Mouse (Mus musculus): Measurements from ENCODE around the gene Celf2. TPM values are rescaled to one million over a fixed set of nuclear protein-coding genes. Genes with fewer than 3 reads are reported as not detected.

Gene Celf2
- polyA plus RNA-seq, 1 experiment, result 68.7 TPM

DNA sequence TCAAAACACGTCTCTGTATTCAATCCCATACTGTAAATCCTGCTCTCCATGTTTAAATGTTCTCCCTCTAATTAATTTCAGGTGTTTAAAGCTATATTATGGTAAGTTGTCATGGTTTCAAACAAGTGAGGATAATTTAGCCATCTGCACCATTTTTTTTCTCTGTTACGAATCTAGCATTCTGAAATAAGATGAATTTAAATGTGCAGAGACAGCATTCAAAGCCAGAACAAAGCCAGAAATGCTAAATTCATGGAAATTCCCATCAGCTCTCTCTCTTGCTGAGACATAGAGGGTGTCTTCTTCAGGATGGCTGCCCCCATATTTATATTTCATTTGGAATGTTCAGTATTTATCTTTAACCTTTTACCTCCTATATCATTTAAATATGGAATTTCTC lies 174.5 kb downstream of the Celf2 start:
- WGBS, result 78% methylated on average over 2 of the region's 2 CpGs
- no peak overlapping the region for H3K27ac ChIP-seq (ENCODE audit: insufficient read depth, low read length)
- H3K27me3 ChIP-seq (ENCODE audit: control insufficient read depth, insufficient read depth, low read length), result no peaks in the 10 kb centered on the region
- H3K4me1 ChIP-seq (ENCODE audit: control insufficient read depth, insufficient read depth, low read length), result no peaks in the 10 kb centered on the region
- TF ChIP-seq POLR2A (IDR thresholded peaks at IDR 0.05; ENCODE audit: borderline replicate concordance, insufficient read depth, low read length) (no peak), CTCF (IDR thresholded peaks at IDR 0.05; ENCODE audit: borderline replicate concordance, insufficient read depth, low read depth, low read length) (no peak)
- no peak overlapping the region for H3K4me3 ChIP-seq (replicated peaks; ENCODE audit: insufficient read depth, low read depth, low read length)
- DNase-seq, result no peak

GRCm38 (mm10) chr2:7328018-7328899 lies 181.1 kb downstream of the Celf2 start:
- Histone ChIP-seq H3K27me3 (ENCODE audit: control insufficient read depth, insufficient read depth, low read length) (no peaks in the 10 kb centered on the region), H3K4me3 (replicated peaks; ENCODE audit: insufficient read depth, low read depth, low read length) (no peak overlapping the region), H3K27ac (ENCODE audit: insufficient read depth, low read length) (no peak overlapping the region), H3K4me1 (ENCODE audit: control insufficient read depth, insufficient read depth, low read length) (no peaks in the 10 kb centered on the region)
- no peak for DNase-seq
- TF ChIP-seq CTCF (IDR thresholded peaks at IDR 0.05; ENCODE audit: borderline replicate concordance, insufficient read depth, low read depth, low read length), result no peak
- TF ChIP-seq POLR2A (IDR thresholded peaks at IDR 0.05; ENCODE audit: borderline replicate concordance, insufficient read depth, low read length), result no peak
- WGBS, result 85% methylated on average over 8 of the region's 8 CpGs

- Histone ChIP-seq H3K4me1 (ENCODE audit: control insufficient read depth, insufficient read depth, low read length) (no peaks in the 10 kb centered on the region), H3K27ac (ENCODE audit: insufficient read depth, low read length) (no peak overlapping the region), H3K4me3 (replicated peaks; ENCODE audit: insufficient read depth, low read depth, low read length) (no peak overlapping the region), H3K27me3 (ENCODE audit: control insufficient read depth, insufficient read depth, low read length) (no peaks in the 10 kb centered on the region)
- 73% methylated on average over 3 of the region's 3 CpGs for WGBS
- DNase-seq, result no peak
- TF ChIP-seq CTCF (IDR thresholded peaks at IDR 0.05; ENCODE audit: borderline replicate concordance, insufficient read depth, low read depth, low read length) (no peak), POLR2A (IDR thresholded peaks at IDR 0.05; ENCODE audit: borderline replicate concordance, insufficient read depth, low read length) (no peak)
These were observed 189.6 kb downstream of the Celf2 start for GRCm38 (mm10) chr2:7319760-7320159.

DNA sequence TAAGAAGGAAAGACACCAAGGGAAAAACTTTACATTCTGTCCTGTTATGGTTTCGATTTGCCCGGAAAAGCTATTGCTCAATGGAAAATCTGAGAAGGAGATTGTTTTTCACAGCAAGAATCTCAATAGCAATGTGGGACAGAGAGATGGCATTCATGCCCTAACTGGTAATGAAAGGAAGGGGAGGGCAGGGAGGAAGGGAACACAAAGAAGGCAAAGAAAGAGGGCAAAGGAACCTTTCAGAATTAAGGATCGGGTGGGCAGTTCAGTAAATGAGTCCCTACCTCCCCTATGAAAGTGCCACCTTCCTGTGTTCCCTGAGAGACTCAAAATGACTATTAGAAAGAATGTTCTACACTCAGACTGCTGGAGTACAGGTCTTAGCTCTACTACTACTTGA lies 197.6 kb downstream of the Celf2 start:
- 62% methylated on average over 3 of the region's 3 CpGs for WGBS
- H3K27me3 ChIP-seq (ENCODE audit: control insufficient read depth, insufficient read depth, low read length), result no peaks in the 10 kb centered on the region
- H3K4me3 ChIP-seq (replicated peaks; ENCODE audit: insufficient read depth, low read depth, low read length), result no peak overlapping the region
- DNase-seq, result no peak
- no peak overlapping the region for H3K27ac ChIP-seq (ENCODE audit: insufficient read depth, low read length)
- TF ChIP-seq CTCF (IDR thresholded peaks at IDR 0.05; ENCODE audit: borderline replicate concordance, insufficient read depth, low read depth, low read length) (no peak), POLR2A (IDR thresholded peaks at IDR 0.05; ENCODE audit: borderline replicate concordance, insufficient read depth, low read length) (no peak)
- no peaks in the 10 kb centered on the region for H3K4me1 ChIP-seq (ENCODE audit: control insufficient read depth, insufficient read depth, low read length)

GRCm38 (mm10) chr2:7310840-7311182 lies 198.6 kb downstream of the Celf2 start:
- H3K27ac ChIP-seq (ENCODE audit: insufficient read depth, low read length), result no peak overlapping the region
- 88% methylated on average over 2 of the region's 2 CpGs for WGBS
- TF ChIP-seq CTCF (IDR thresholded peaks at IDR 0.05; ENCODE audit: borderline replicate concordance, insufficient read depth, low read depth, low read length), result no peak
- TF ChIP-seq POLR2A (IDR thresholded peaks at IDR 0.05; ENCODE audit: borderline replicate concordance, insufficient read depth, low read length), result no peak
- no peaks in the 10 kb centered on the region for H3K4me1 ChIP-seq (ENCODE audit: control insufficient read depth, insufficient read depth, low read length)
- no peak overlapping the region for H3K4me3 ChIP-seq (replicated peaks; ENCODE audit: insufficient read depth, low read depth, low read length)
- no peak for DNase-seq
- no peaks in the 10 kb centered on the region for H3K27me3 ChIP-seq (ENCODE audit: control insufficient read depth, insufficient read depth, low read length)

DNA sequence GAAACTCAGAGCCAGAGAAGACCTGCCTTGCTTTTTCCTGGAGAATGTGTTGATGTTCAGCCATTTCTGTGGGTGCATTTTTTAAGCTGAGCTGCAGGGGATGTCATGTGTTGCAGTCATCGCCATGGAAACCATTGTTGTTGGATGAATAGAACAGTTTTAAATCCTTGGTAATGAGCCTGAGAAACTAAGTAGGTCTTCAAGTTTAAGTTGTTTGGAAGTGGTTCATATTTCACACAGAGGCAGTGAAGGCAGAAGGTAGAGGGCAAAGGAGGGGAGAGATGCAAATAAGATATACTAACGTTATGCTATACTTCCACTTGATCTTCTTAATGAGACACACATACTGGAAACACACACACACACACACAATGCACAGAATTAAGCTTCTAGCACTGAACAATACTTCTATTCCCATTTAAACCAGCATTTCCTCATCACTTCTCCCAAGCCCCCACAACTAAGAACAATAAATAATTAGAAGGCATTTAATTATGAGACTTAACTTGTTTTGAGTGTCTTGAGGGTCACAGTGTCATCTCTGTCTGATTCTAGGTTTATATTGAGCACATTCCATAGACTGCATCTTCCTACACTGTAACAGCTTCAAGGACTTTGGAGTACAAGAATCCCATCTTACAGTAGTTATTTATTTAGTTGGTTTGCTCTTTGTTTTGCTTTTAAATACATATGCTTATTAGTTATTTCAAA lies 199.1 kb downstream of the Celf2 start:
- TF ChIP-seq POLR2A (IDR thresholded peaks at IDR 0.05; ENCODE audit: borderline replicate concordance, insufficient read depth, low read length) (no peak), CTCF (IDR thresholded peaks at IDR 0.05; ENCODE audit: borderline replicate concordance, insufficient read depth, low read depth, low read length) (no peak)
- H3K27ac ChIP-seq (ENCODE audit: insufficient read depth, low read length), result no peak overlapping the region
- DNase-seq, result no peak
- H3K4me3 ChIP-seq (replicated peaks; ENCODE audit: insufficient read depth, low read depth, low read length), result no peak overlapping the region
- H3K27me3 ChIP-seq (ENCODE audit: control insufficient read depth, insufficient read depth, low read length), result no peaks in the 10 kb centered on the region
- WGBS, result 43% methylated on average over 2 of the region's 2 CpGs
- H3K4me1 ChIP-seq (ENCODE audit: control insufficient read depth, insufficient read depth, low read length), result no peaks in the 10 kb centered on the region

DNA sequence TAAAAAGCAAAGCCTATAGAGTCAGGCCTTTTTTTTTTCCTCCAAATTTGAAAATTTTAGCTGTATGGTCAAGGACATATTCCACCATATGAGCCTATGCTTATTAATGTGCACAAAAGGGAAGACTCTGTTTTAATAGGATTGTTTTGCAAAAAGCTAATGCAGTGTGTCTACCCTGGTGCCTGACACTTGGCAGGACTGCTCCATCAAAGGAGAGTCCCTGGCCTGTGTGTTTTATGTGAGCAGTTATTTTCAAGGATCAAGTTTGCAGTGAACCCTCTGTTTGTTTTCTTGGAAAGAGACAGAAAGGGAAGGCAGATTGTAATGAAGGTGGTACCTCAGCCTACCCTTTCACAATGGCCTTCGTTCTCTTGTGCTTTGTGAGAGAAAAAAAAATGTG lies 200.0 kb downstream of the Celf2 start:
- Histone ChIP-seq H3K27ac (ENCODE audit: insufficient read depth, low read length) (no peak overlapping the region), H3K27me3 (ENCODE audit: control insufficient read depth, insufficient read depth, low read length) (no peaks in the 10 kb centered on the region), H3K4me3 (replicated peaks; ENCODE audit: insufficient read depth, low read depth, low read length) (no peak overlapping the region), H3K4me1 (ENCODE audit: control insufficient read depth, insufficient read depth, low read length) (no peaks in the 10 kb centered on the region)
- TF ChIP-seq POLR2A (IDR thresholded peaks at IDR 0.05; ENCODE audit: borderline replicate concordance, insufficient read depth, low read length) (no peak), CTCF (IDR thresholded peaks at IDR 0.05; ENCODE audit: borderline replicate concordance, insufficient read depth, low read depth, low read length) (no peak)
- 69% methylated on average over 1 of the region's 1 CpGs for WGBS
- no peak for DNase-seq

DNA sequence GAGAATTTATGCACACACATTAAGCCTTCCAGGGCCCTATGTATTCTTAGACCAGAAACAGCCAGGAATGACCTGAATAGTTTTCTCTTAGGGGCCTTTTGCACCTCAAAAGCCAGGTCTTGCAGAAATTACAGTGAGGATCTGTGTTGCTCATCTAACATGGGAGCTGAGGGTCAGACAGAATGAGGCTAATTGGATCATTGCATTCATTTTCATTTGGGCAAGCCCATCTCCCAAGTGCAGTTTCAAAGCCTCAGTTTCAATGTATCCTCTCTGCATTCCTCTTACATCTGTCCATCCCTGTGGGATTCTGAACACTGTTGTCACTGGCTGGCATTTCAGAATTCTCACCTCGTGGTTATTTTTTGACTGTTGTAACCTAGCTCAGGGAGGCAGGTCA lies 200.6 kb downstream of the Celf2 start:
- H3K4me1 ChIP-seq (ENCODE audit: control insufficient read depth, insufficient read depth, low read length), result no peaks in the 10 kb centered on the region
- H3K4me3 ChIP-seq (replicated peaks; ENCODE audit: insufficient read depth, low read depth, low read length), result no peak overlapping the region
- no peak for DNase-seq
- no peaks in the 10 kb centered on the region for H3K27me3 ChIP-seq (ENCODE audit: control insufficient read depth, insufficient read depth, low read length)
- H3K27ac ChIP-seq (ENCODE audit: insufficient read depth, low read length), result no peak overlapping the region
- WGBS, result 5% methylated on average over 1 of the region's 1 CpGs
- TF ChIP-seq POLR2A (IDR thresholded peaks at IDR 0.05; ENCODE audit: borderline replicate concordance, insufficient read depth, low read length), result no peak
- TF ChIP-seq CTCF (IDR thresholded peaks at IDR 0.05; ENCODE audit: borderline replicate concordance, insufficient read depth, low read depth, low read length), result no peak

Data from cerebellum, adult 2 months (tissue).